Mouse (Mus musculus) embryonic stem cell, embryonic (primary cell): ENCODE measurements around the gene Lcmt1.

Source experiments
- CTCF ChIA-PET, 4 experiments: fragments of 300-600 bp in 2 of 4; fragments of 350-600 bp in 2 of 4; sonication (Branson Sonifier 250); formaldehyde crosslinking; loops; one replicate each; lab custom pipeline; 2022; ENCODE audit warnings: inconsistent platforms in 2 of 4; lab: Charles Lee
- POLR2A ChIA-PET, 4 experiments: fragments of 300-600 bp in 2 of 4; fragments of 350-600 bp in 2 of 4; sonication (Branson Sonifier 250); formaldehyde crosslinking; loops; one replicate each; lab custom pipeline; 2022; ENCODE audit warnings: antibody characterized with exemption in 4 of 4, inconsistent platforms in 1 of 4; lab: Charles Lee

Lcmt1 gene

GRCm38 (mm10) chr7:123405619-123406018, 36.0 kb downstream of the Lcmt1 start:
- CTCF ChIA-PET, result no interaction called here
- POLR2A ChIA-PET, result no interaction called here

- ChIA-PET POLR2A (no interaction called here), CTCF (interaction anchor here in 2 of 4 experiments (0.6 to 1.3 kb wide), 3 partner anchors 8 to 77 kb away, joined by 3 to 5 read pairs (median 3); no protein-coding TSS in a partner anchor)
Observed at GRCm38 (mm10) chr7:123406988-123407387, 37.4 kb downstream of the Lcmt1 start.

- ChIA-PET CTCF (interaction anchor here in 3 of 4 experiments (0.5 to 1.9 kb wide), 4 partner anchors 12 to 1389 kb away, joined by 3 to 6 read pairs (median 4); no protein-coding TSS in a partner anchor), POLR2A (interaction anchor here in 2 of 4 experiments (1.2 to 2.8 kb wide), 3 partner anchors 12 to 41 kb away, joined by 3 to 8 read pairs (median 5); partner anchors contain the start of genes Arhgap17 (in 1 of the 2) and Lcmt1 (in 1 of the 2))
Observed at GRCm38 (mm10) chr7:123410502-123410901, 40.9 kb downstream of the Lcmt1 start.

GRCm38 (mm10) chr7:123411109-123411508, 41.5 kb downstream of the Lcmt1 start:
- ChIA-PET CTCF (interaction anchor here in 3 of 4 experiments (0.6 to 1.9 kb wide), 3 partner anchors 12 to 80 kb away, joined by 3 to 6 read pairs (median 4); no protein-coding TSS in a partner anchor), POLR2A (interaction anchor here in 2 of 4 experiments (1.2 to 2.8 kb wide), 3 partner anchors 13 to 41 kb away, joined by 3 to 8 read pairs (median 5); partner anchors contain the start of genes Arhgap17 (in 1 of the 2) and Lcmt1 (in 1 of the 2))

GRCm38 (mm10) chr7:123412143-123412542, 42.6 kb downstream of the Lcmt1 start:
- POLR2A ChIA-PET, result interaction anchor here in 1 of 4 experiments (0.8 to 2.6 kb wide), 3 partner anchors 13 to 253 kb away, joined by 3 to 8 read pairs (median 3); no protein-coding TSS in a partner anchor
- CTCF ChIA-PET, result no interaction called here

GRCm38 (mm10) chr7:123416803-123417202, 47.2 kb downstream of the Lcmt1 start:
- POLR2A ChIA-PET, result interaction anchor here in 1 of 4 experiments (1.0 kb wide), 1 partner anchor 49 kb away, joined by 3 read pairs; no protein-coding TSS in a partner anchor
- CTCF ChIA-PET, result no interaction called here

- ChIA-PET CTCF (no interaction called here), POLR2A (interaction anchor here in 1 of 4 experiments (1.0 to 1.9 kb wide), 2 partner anchors 11 to 48 kb away, joined by 3 to 7 read pairs; no protein-coding TSS in a partner anchor)
Observed at GRCm38 (mm10) chr7:123417661-123418060, 48.1 kb downstream of the Lcmt1 start.

GRCm38 (mm10) chr7:123419984-123420383, 50.4 kb downstream of the Lcmt1 start:
- ChIA-PET POLR2A (interaction anchor here in 1 of 4 experiments (1.0 kb wide), 1 partner anchor 50 kb away, joined by 3 read pairs; the partner anchor contains the start of gene Arhgap17), CTCF (interaction anchor here in 1 of 4 experiments (0.7 kb wide), 1 partner anchor 1250 kb away, joined by 3 read pairs; no protein-coding TSS in a partner anchor)

GRCm38 (mm10) chr7:123421958-123422357, 52.4 kb downstream of the Lcmt1 start:
- CTCF ChIA-PET, result no interaction called here

GRCm38 (mm10) chr7:123424281-123424680, 54.7 kb downstream of the Lcmt1 start:
- POLR2A ChIA-PET, result no interaction called here
- CTCF ChIA-PET, result interaction anchor here in 1 of 4 experiments (0.5 kb wide), 1 partner anchor 405 kb away, joined by 3 read pairs; no protein-coding TSS in a partner anchor

More at GRCm38 (mm10) chr7:123421958-123422357, 52.4 kb downstream of the Lcmt1 start:
- POLR2A ChIA-PET, result interaction anchor here in 1 of 4 experiments (0.5 to 1.4 kb wide), 2 partner anchors 42 to 221 kb away, joined by 3 to 4 read pairs; no protein-coding TSS in a partner anchor

GRCm38 (mm10) chr7:123425134-123425757, 55.7 kb downstream of the Lcmt1 start:
- CTCF ChIA-PET, result interaction anchor here in 1 of 4 experiments (0.5 kb wide), 1 partner anchor 203 kb away, joined by 10 read pairs; no protein-coding TSS in a partner anchor

GRCm38 (mm10) chr7:123429624-123430410, 60.2 kb downstream of the Lcmt1 start:
- CTCF ChIA-PET, result no interaction called here
- POLR2A ChIA-PET, result interaction anchor here in 1 of 4 experiments (1.2 to 2.8 kb wide), 2 partner anchors 11 to 16 kb away, joined by 3 to 7 read pairs; no protein-coding TSS in a partner anchor

More at GRCm38 (mm10) chr7:123425134-123425757, 55.7 kb downstream of the Lcmt1 start:
- POLR2A ChIA-PET, result no interaction called here

- CTCF ChIA-PET, result no interaction called here
- POLR2A ChIA-PET, result interaction anchor here in 1 of 4 experiments (1.2 kb wide), 1 partner anchor 16 kb away, joined by 3 read pairs; no protein-coding TSS in a partner anchor
Observed at GRCm38 (mm10) chr7:123430411-123430705, 60.8 kb downstream of the Lcmt1 start.

GRCm38 (mm10) chr7:123431206-123431605, 61.6 kb downstream of the Lcmt1 start:
- ChIA-PET CTCF (no interaction called here), POLR2A (no interaction called here)

GRCm38 (mm10) chr7:123442079-123442478, 72.5 kb downstream of the Lcmt1 start:
- POLR2A ChIA-PET, result no interaction called here
- CTCF ChIA-PET, result no interaction called here

- ChIA-PET POLR2A (interaction anchor here in 1 of 4 experiments (0.6 kb wide), 1 partner anchor 13 kb away, joined by 4 read pairs; no protein-coding TSS in a partner anchor), CTCF (no interaction called here)
Observed at GRCm38 (mm10) chr7:123448794-123449193, 79.2 kb downstream of the Lcmt1 start.

GRCm38 (mm10) chr7:123449676-123450075, 80.1 kb downstream of the Lcmt1 start:
- POLR2A ChIA-PET, result interaction anchor here in 3 of 4 experiments (0.6 to 1.2 kb wide), 3 partner anchors 14 to 93 kb away, joined by 4 read pairs; no protein-coding TSS in a partner anchor

GRCm38 (mm10) chr7:123450515-123450914, 80.9 kb downstream of the Lcmt1 start:
- POLR2A ChIA-PET, result interaction anchor here in 1 of 4 experiments (1.2 kb wide), 1 partner anchor 79 kb away, joined by 4 read pairs; no protein-coding TSS in a partner anchor
- CTCF ChIA-PET, result interaction anchor here in 2 of 4 experiments (0.6 to 1.0 kb wide), 2 partner anchors 15 to 419 kb away, joined by 3 read pairs; no protein-coding TSS in a partner anchor

More at GRCm38 (mm10) chr7:123449676-123450075, 80.1 kb downstream of the Lcmt1 start:
- CTCF ChIA-PET, result interaction anchor here in 2 of 4 experiments (0.6 to 1.0 kb wide), 2 partner anchors 16 to 418 kb away, joined by 3 read pairs; no protein-coding TSS in a partner anchor
